Mouse (Mus musculus): ENCODE results near the gene Cbx7. TPM values are rescaled to one million over a fixed set of nuclear protein-coding genes. Genes with fewer than 3 reads are reported as not detected.

Cbx7 gene
- polyA plus RNA-seq, 1 experiment from 2014 or later = 4.0 TPM

- peak overlapping the region; percentile 61 for H3K4me3 ChIP-seq (replicated peaks; ENCODE audit: low read length)
- H3K4me2 ChIP-seq (ENCODE audit: low read length) = peak overlapping the region; percentile 78
- H3K27ac ChIP-seq (ENCODE audit: low read length) = peak overlapping the region; percentile 82
- WGBS = under 1% methylated on average over 30 of the region's 30 CpGs
- peaks cover 13% of the 10 kb centered on the region for H3K4me1 ChIP-seq (replicated peaks; ENCODE audit: control insufficient read depth, insufficient read depth, low read length)
- no peaks in the 10 kb centered on the region for H3K9me3 ChIP-seq (ENCODE audit: control insufficient read depth, low read length)
- ATAC-seq = peak; percentile 92
- peak overlapping the region; percentile 83 for H3K9ac ChIP-seq (replicated peaks; ENCODE audit: low read depth, low read length)
- no peaks in the 10 kb centered on the region; the same call in 1 of the 2 replicates for H3K27me3 ChIP-seq (replicated peaks; ENCODE audit: control insufficient read depth, insufficient read depth, low read length)
- H3K36me3 ChIP-seq (ENCODE audit: control insufficient read depth, insufficient read depth) = no peaks in the 10 kb centered on the region
Measured at GRCm38 (mm10) chr15:79883352-79883822, 87.5 kb downstream of the Cbx7 start.

GRCm38 (mm10) chr15:79882623-79883267, 88.2 kb downstream of the Cbx7 start:
- peak; percentile 65 for ATAC-seq
- no peaks in the 10 kb centered on the region for H3K9me3 ChIP-seq (ENCODE audit: control insufficient read depth, low read length)
- WGBS = 21% methylated on average over 19 of the region's 19 CpGs
- no peaks in the 10 kb centered on the region for H3K36me3 ChIP-seq (ENCODE audit: control insufficient read depth, insufficient read depth)
- peak overlapping the region; percentile 82 for H3K27ac ChIP-seq (ENCODE audit: low read length)
- H3K4me1 ChIP-seq (replicated peaks; ENCODE audit: control insufficient read depth, insufficient read depth, low read length) = peaks cover 13% of the 10 kb centered on the region
- peak overlapping the region; percentile 61 for H3K4me3 ChIP-seq (replicated peaks; ENCODE audit: low read length)
- H3K9ac ChIP-seq (replicated peaks; ENCODE audit: low read depth, low read length) = peak overlapping the region; percentile 83
- H3K4me2 ChIP-seq (ENCODE audit: low read length) = peak overlapping the region; percentile 78
- no peaks in the 10 kb centered on the region; the same call in 1 of the 2 replicates for H3K27me3 ChIP-seq (replicated peaks; ENCODE audit: control insufficient read depth, insufficient read depth, low read length)

GRCm38 (mm10) chr15:79880477-79880876, 90.4 kb downstream of the Cbx7 start:
- peaks cover 13% of the 10 kb centered on the region for H3K4me1 ChIP-seq (replicated peaks; ENCODE audit: control insufficient read depth, insufficient read depth, low read length)
- H3K4me3 ChIP-seq (replicated peaks; ENCODE audit: low read length) = no peak overlapping the region
- no peak for ATAC-seq
- 87% methylated on average over 3 of the region's 3 CpGs for WGBS
- no peaks in the 10 kb centered on the region; the same call in 1 of the 2 replicates for H3K27me3 ChIP-seq (replicated peaks; ENCODE audit: control insufficient read depth, insufficient read depth, low read length)
- no peak overlapping the region for H3K4me2 ChIP-seq (ENCODE audit: low read length)
- no peaks in the 10 kb centered on the region for H3K36me3 ChIP-seq (ENCODE audit: control insufficient read depth, insufficient read depth)
- no peak overlapping the region for H3K27ac ChIP-seq (ENCODE audit: low read length)
- no peaks in the 10 kb centered on the region for H3K9me3 ChIP-seq (ENCODE audit: control insufficient read depth, low read length)
- H3K9ac ChIP-seq (replicated peaks; ENCODE audit: low read depth, low read length) = no peak overlapping the region

- Histone ChIP-seq H3K4me1 (replicated peaks; ENCODE audit: control insufficient read depth, insufficient read depth, low read length) (peaks cover 13% of the 10 kb centered on the region), H3K27ac (ENCODE audit: low read length) (peak overlapping the region; percentile 63), H3K36me3 (ENCODE audit: control insufficient read depth, insufficient read depth) (no peaks in the 10 kb centered on the region), H3K27me3 (replicated peaks; ENCODE audit: control insufficient read depth, insufficient read depth, low read length) (no peaks in the 10 kb centered on the region; the same call in 1 of the 2 replicates), H3K9ac (replicated peaks; ENCODE audit: low read depth, low read length) (no peak overlapping the region), H3K9me3 (ENCODE audit: control insufficient read depth, low read length) (no peaks in the 10 kb centered on the region), H3K4me2 (ENCODE audit: low read length) (peak overlapping the region; percentile 25), H3K4me3 (replicated peaks; ENCODE audit: low read length) (no peak overlapping the region)
- ATAC-seq = peak; percentile 39
- WGBS = 31% methylated on average over 13 of the region's 13 CpGs
Measured at GRCm38 (mm10) chr15:79879319-79879718, 91.6 kb downstream of the Cbx7 start.

GRCm38 (mm10) chr15:79878725-79879136, 92.2 kb downstream of the Cbx7 start:
- 77% methylated on average over 6 of the region's 6 CpGs for WGBS
- peaks cover 13% of the 10 kb centered on the region for H3K4me1 ChIP-seq (replicated peaks; ENCODE audit: control insufficient read depth, insufficient read depth, low read length)
- H3K27me3 ChIP-seq (replicated peaks; ENCODE audit: control insufficient read depth, insufficient read depth, low read length) = no peaks in the 10 kb centered on the region; the same call in 1 of the 2 replicates
- ATAC-seq = no peak
- no peaks in the 10 kb centered on the region for H3K36me3 ChIP-seq (ENCODE audit: control insufficient read depth, insufficient read depth)
- peak overlapping the region; percentile 63 for H3K27ac ChIP-seq (ENCODE audit: low read length)
- no peak overlapping the region for H3K4me3 ChIP-seq (replicated peaks; ENCODE audit: low read length)
- no peak overlapping the region for H3K9ac ChIP-seq (replicated peaks; ENCODE audit: low read depth, low read length)
- H3K9me3 ChIP-seq (ENCODE audit: control insufficient read depth, low read length) = no peaks in the 10 kb centered on the region
- H3K4me2 ChIP-seq (ENCODE audit: low read length) = peak overlapping the region; percentile 25

GRCm38 (mm10) chr15:79875261-79875995, 95.5 kb downstream of the Cbx7 start:
- no peak overlapping the region for H3K9ac ChIP-seq (replicated peaks; ENCODE audit: low read depth, low read length)
- H3K4me3 ChIP-seq (replicated peaks; ENCODE audit: low read length) = no peak overlapping the region
- peaks cover 9% of the 10 kb centered on the region for H3K4me1 ChIP-seq (replicated peaks; ENCODE audit: control insufficient read depth, insufficient read depth, low read length)
- H3K36me3 ChIP-seq (ENCODE audit: control insufficient read depth, insufficient read depth) = no peaks in the 10 kb centered on the region
- H3K4me2 ChIP-seq (ENCODE audit: low read length) = no peak overlapping the region
- H3K27me3 ChIP-seq (replicated peaks; ENCODE audit: control insufficient read depth, insufficient read depth, low read length) = no peaks in the 10 kb centered on the region
- H3K27ac ChIP-seq (ENCODE audit: low read length) = no peak overlapping the region
- no peak for ATAC-seq
- no peaks in the 10 kb centered on the region for H3K9me3 ChIP-seq (ENCODE audit: control insufficient read depth, low read length)
- WGBS = 80% methylated on average over 18 of the region's 18 CpGs

GRCm38 (mm10) chr15:79873995-79874394, 96.9 kb downstream of the Cbx7 start:
- Histone ChIP-seq H3K4me3 (replicated peaks; ENCODE audit: low read length) (no peak overlapping the region), H3K27me3 (replicated peaks; ENCODE audit: control insufficient read depth, insufficient read depth, low read length) (no peaks in the 10 kb centered on the region), H3K36me3 (ENCODE audit: control insufficient read depth, insufficient read depth) (no peaks in the 10 kb centered on the region), H3K9me3 (ENCODE audit: control insufficient read depth, low read length) (no peaks in the 10 kb centered on the region), H3K4me2 (ENCODE audit: low read length) (no peak overlapping the region), H3K9ac (replicated peaks; ENCODE audit: low read depth, low read length) (no peak overlapping the region), H3K27ac (ENCODE audit: low read length) (no peak overlapping the region), H3K4me1 (replicated peaks; ENCODE audit: control insufficient read depth, insufficient read depth, low read length) (peaks cover 4% of the 10 kb centered on the region)
- whole genome bisulfite sequencing = 72% methylated on average over 2 of the region's 2 CpGs
- no peak for ATAC-seq

- H3K27me3 ChIP-seq (replicated peaks; ENCODE audit: control insufficient read depth, insufficient read depth, low read length) = no peaks in the 10 kb centered on the region
- H3K27ac ChIP-seq (ENCODE audit: low read length) = no peak overlapping the region
- no peak overlapping the region for H3K4me3 ChIP-seq (replicated peaks; ENCODE audit: low read length)
- H3K4me2 ChIP-seq (ENCODE audit: low read length) = no peak overlapping the region
- no peak overlapping the region for H3K9ac ChIP-seq (replicated peaks; ENCODE audit: low read depth, low read length)
- ATAC-seq = no peak
- no peaks in the 10 kb centered on the region for H3K9me3 ChIP-seq (ENCODE audit: control insufficient read depth, low read length)
- WGBS = 92% methylated on average over 8 of the region's 8 CpGs
- no peaks in the 10 kb centered on the region for H3K36me3 ChIP-seq (ENCODE audit: control insufficient read depth, insufficient read depth)
- no peaks in the 10 kb centered on the region for H3K4me1 ChIP-seq (replicated peaks; ENCODE audit: control insufficient read depth, insufficient read depth, low read length)
Measured at GRCm38 (mm10) chr15:79873545-79873944, 97.4 kb downstream of the Cbx7 start.

- no peak for ATAC-seq
- Histone ChIP-seq H3K36me3 (ENCODE audit: control insufficient read depth, insufficient read depth) (no peaks in the 10 kb centered on the region), H3K4me2 (ENCODE audit: low read length) (no peak overlapping the region), H3K27ac (ENCODE audit: low read length) (no peak overlapping the region), H3K4me3 (replicated peaks; ENCODE audit: low read length) (no peak overlapping the region), H3K9ac (replicated peaks; ENCODE audit: low read depth, low read length) (no peak overlapping the region), H3K4me1 (replicated peaks; ENCODE audit: control insufficient read depth, insufficient read depth, low read length) (no peaks in the 10 kb centered on the region), H3K9me3 (ENCODE audit: control insufficient read depth, low read length) (no peaks in the 10 kb centered on the region), H3K27me3 (replicated peaks; ENCODE audit: control insufficient read depth, insufficient read depth, low read length) (no peaks in the 10 kb centered on the region)
- WGBS = 87% methylated on average over 3 of the region's 3 CpGs
Measured at GRCm38 (mm10) chr15:79867260-79868002, 103.5 kb downstream of the Cbx7 start.
